8 mouse cellular contexts compared by ENCODE assay signal in the genomic region with DNA sequence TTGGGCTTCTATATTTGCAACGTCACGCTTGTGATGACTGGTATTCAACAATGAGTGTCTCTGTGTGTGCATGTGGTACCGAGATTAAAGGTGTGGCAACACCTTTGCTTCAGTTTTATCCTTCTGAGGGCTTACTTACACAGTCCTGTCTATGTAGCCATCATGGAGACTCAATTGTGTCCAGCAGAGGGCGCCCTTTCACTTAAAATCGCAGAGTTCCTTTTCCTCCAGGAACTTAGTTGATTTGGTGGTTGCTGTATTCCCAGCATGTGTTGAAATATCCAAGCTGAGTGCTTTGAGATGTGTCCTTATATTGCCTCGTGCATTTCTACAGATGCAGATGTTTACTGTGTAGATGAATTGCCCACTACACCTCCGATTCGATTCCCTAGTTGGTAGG. TPM values are rescaled to one million over a fixed set of nuclear protein-coding genes. Genes with fewer than 3 reads are reported as not detected.
DNase-seq lines count a peak whose midpoint lies in the region; ATAC-seq and TF ChIP-seq lines count a peak whose summit lies in the region.

No protein-coding gene starts in this region.

- peaks cover 8% of the 10 kb centered on the region for H3K36me3 ChIP-seq in hindbrain, embryonic 10.5 days
- H3K36me3 ChIP-seq in lung, embryonic 15.5 days: no peaks in the 10 kb centered on the region

- H3K4me1 ChIP-seq in cerebellum, adult 2 months (ENCODE audit: control insufficient read depth, insufficient read depth, low read length): peaks cover 4% of the 10 kb centered on the region; the same call in 1 of the 2 replicates
- peaks cover 28% of the 10 kb centered on the region for H3K4me1 ChIP-seq in hindbrain, embryonic 10.5 days (replicated peaks)
- H3K4me1 ChIP-seq in lung, embryonic 15.5 days: peaks cover 39% of the 10 kb centered on the region

- peak; percentile 89 for DNase-seq in MN1 (ENCODE audit: low spot score)
- DNase-seq in cerebellum, adult 2 months: peak; percentile 82 to 92
- DNase-seq in forelimb bud, embryonic 11.5 days (ENCODE audit: low read depth, low spot score): peak; percentile 91
- DNase-seq in hindbrain, embryonic 10.5 days (ENCODE audit: low spot score): peak; percentile 88
- DNase-seq in layer of hippocampus, adult 9-10 months (ENCODE audit: low spot score): peak; percentile 94
- peak; percentile 69 for DNase-seq in retina, adult 2 months (ENCODE audit: low read depth, low spot score)
- peak; percentile 77 to 82 for DNase-seq in thymus, postnatal 36 days

- WGBS in cerebellum, adult 2 months: 20% methylated on average over 8 of the region's 8 CpGs
- 24% methylated on average over 8 of the region's 8 CpGs for WGBS in hindbrain, embryonic 10.5 days
- 16% methylated on average over 8 of the region's 8 CpGs for WGBS in lung, embryonic 15.5 days

- H3K9me3 ChIP-seq in hindbrain, embryonic 10.5 days: no peaks in the 10 kb centered on the region
- H3K9me3 ChIP-seq in lung, embryonic 15.5 days: no peaks in the 10 kb centered on the region

- TF ChIP-seq POLR2A in cerebellum, adult 2 months (IDR thresholded peaks at IDR 0.05; ENCODE audit: borderline replicate concordance, insufficient read depth, low read length): no peak

- peak; percentile 64 for ATAC-seq in lung, embryonic 15.5 days (ENCODE audit: borderline replicate concordance, extremely low read depth, low FRiP score, low TSS enrichment)

- peak overlapping the region; percentile 32; the same call in 1 of the 2 replicates for H3K4me2 ChIP-seq in lung, embryonic 15.5 days

- TF ChIP-seq CTCF in cerebellum, adult 2 months (IDR thresholded peaks at IDR 0.05; ENCODE audit: borderline replicate concordance, insufficient read depth, low read depth, low read length): peak; percentile 60; the same call in 1 of the 2 replicates

- no peak overlapping the region for H3K4me3 ChIP-seq in cerebellum, adult 2 months (replicated peaks; ENCODE audit: insufficient read depth, low read depth, low read length)
- no peak overlapping the region for H3K4me3 ChIP-seq in hindbrain, embryonic 10.5 days
- H3K4me3 ChIP-seq in lung, embryonic 15.5 days: no peak overlapping the region

- H3K27me3 ChIP-seq in cerebellum, adult 2 months (ENCODE audit: control insufficient read depth, insufficient read depth, low read length): no peaks in the 10 kb centered on the region
- H3K27me3 ChIP-seq in hindbrain, embryonic 10.5 days (ENCODE audit: insufficient read depth, poor library complexity, severe bottlenecking): 0 out of 2 replicates have a peak, but pooled peaks cover 5% of the 10 kb centered on the region
- no peaks in the 10 kb centered on the region for H3K27me3 ChIP-seq in lung, embryonic 15.5 days

- H3K27ac ChIP-seq in cerebellum, adult 2 months (ENCODE audit: insufficient read depth, low read length): no peak overlapping the region
- H3K27ac ChIP-seq in hindbrain, embryonic 10.5 days: no peak overlapping the region
- H3K27ac ChIP-seq in lung, embryonic 15.5 days: no peak overlapping the region

- no peak overlapping the region for H3K9ac ChIP-seq in lung, embryonic 15.5 days

RNA-seq across cellular contexts. Expression of a gene that starts 4.1 kb away (rescaled TPM):
- 30.2 and 34.7 TPM in 2 replicates for polyA plus RNA-seq in cerebellum, adult 2 months (2012; rRNA removed)
- 120 and 147 TPM in 2 replicates for polyA plus RNA-seq in hindbrain, embryonic 10.5 days (2016; fragmentation: Nextera tagmentation; extraction: Ambion mirVana)
- 62.1 and 66.1 TPM in 2 replicates for polyA plus RNA-seq in lung, embryonic 15.5 days (2015; fragmentation: Nextera tagmentation; extraction: Ambion mirVana)
